Mouse (Mus musculus): Measurements from ENCODE around the gene Farp2.

GRCm38 (mm10) chr1:93567717-93568497, 56.0 kb downstream of the Farp2 start:
- TF ChIP-seq GATA1 (IDR thresholded peaks at IDR 0.05; ENCODE audit: low read length): no peak
- no peak for TF ChIP-seq TAL1 (IDR thresholded peaks at IDR 0.05; ENCODE audit: low read length)

Measured in erythroblast, embryonic 14.5 days (primary cell).